Mouse (Mus musculus) CH12.LX (cell line): ENCODE measurements around the gene Kxd1.

Experiments used
- CTCF ChIP-seq, 2 experiments: IDR thresholded peaks in 1 of 2; conservative IDR thresholded peaks in 1 of 2; 2 replicates each; pipeline ENCODE4 v1.5.1; 2011 to 2012; ENCODE audit warnings: low read depth in 2 of 2, low read length in 2 of 2, improper control_type of control experiment in 1 of 2, inconsistent platforms in 1 of 2, mild to moderate bottlenecking in 1 of 2, moderate library complexity in 1 of 2
- NELFE ChIP-seq: IDR thresholded peaks from 2 replicates; pipeline ENCODE4 v1.6.1; 2011; ENCODE audit warnings: low read depth, low read length, improper control_type of control experiment
- POLR2A ChIP-seq: IDR thresholded peaks from 2 replicates; pipeline ENCODE4 v1.6.1; 2011; ENCODE audit warnings: low read depth, mild to moderate bottlenecking, improper control_type of control experiment, low read length
- SIN3A ChIP-seq: IDR thresholded peaks from 2 replicates; pipeline ENCODE4 v1.6.1; 2012; ENCODE audit warnings: low read length, improper control_type of control experiment, inconsistent platforms
- USF2 ChIP-seq: conservative IDR thresholded peaks from 2 replicates; pipeline ENCODE4 v1.6.1; 2011; ENCODE audit warnings: low read depth, low read length, improper control_type of control experiment

DNA sequence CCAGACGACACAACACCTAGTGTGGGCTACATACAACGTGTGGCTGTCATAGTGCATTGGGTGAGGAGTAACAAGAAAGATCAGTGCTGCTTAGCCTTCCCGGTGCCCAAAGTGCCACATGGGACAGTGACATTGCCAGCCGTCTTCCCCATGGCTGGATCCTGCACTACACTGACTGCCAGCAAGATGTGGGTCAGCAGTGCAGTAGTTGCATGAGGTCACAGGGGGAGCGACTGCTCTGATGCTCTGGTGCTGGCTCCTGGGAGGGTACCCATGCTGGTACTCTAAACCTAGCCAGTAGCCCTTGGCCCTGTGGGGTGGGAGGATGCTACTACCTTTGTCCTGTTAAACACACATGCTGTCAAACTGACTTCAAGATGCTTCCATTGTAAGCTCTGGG is 67.6 kb downstream of the Kxd1 start:
- TF ChIP-seq POLR2A (no peak), NELFE (no peak), USF2 (no peak), CTCF (conservative IDR thresholded peaks at IDR 0.05 in 1 of 2, IDR thresholded peaks at IDR 0.05 in 1 of 2; ENCODE audit: low read depth in 2 of 2, low read length in 2 of 2) (no peak), SIN3A (no peak)
